Mouse (Mus musculus): ENCODE measurements around the gene Negr1.

DNA sequence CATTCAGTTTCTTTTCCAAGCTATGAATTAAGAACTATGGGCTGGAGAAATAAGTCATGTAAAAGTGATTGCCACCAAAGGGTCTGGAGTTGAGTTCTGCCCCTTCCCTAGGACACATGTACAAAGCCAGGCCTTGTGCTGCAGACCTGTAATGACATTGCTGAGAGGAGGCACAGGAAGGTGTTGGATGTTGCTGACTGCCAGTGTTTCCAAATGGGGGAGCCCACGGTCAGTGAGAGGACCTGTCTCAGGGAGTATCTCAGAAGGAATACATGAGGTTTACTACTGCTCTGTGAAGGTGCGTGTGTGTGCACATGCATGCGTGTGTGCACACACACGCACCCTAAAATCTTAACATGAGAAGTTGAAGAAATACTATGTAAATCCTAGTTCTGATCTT lies 393.5 kb downstream of the Negr1 start:
- TF ChIP-seq CTCF (IDR thresholded peaks at IDR 0.05; ENCODE audit: low read depth, low read length) (no peak), GATA1 (IDR thresholded peaks at IDR 0.05; ENCODE audit: borderline replicate concordance, low read length) (no peak), POLR2AphosphoS5 (IDR thresholded peaks at IDR 0.05; ENCODE audit: insufficient replicate concordance, low read depth, low read length) (no peak), TAL1 (conservative IDR thresholded peaks at IDR 0.05; ENCODE audit: low read depth, low read length) (no peak), GATA2 (IDR thresholded peaks at IDR 0.05; ENCODE audit: borderline replicate concordance, low read depth, low read length) (no peak)
